In genomic region chr13:45406289-45406688, GRCm38 (mm10) we compare ENCODE assay signal across 1 mouse cellular context.
TF ChIP-seq lines count a peak whose summit lies in the region.

No protein-coding gene starts in this region.

TF ChIP-seq in MEL, 35 proteins besides CTCF, POLR2A, EP300 and RAD21 (continued from another document):
- TF ChIP-seq MEF2A (IDR thresholded peaks at IDR 0.05; ENCODE audit: extremely low read depth, insufficient replicate concordance, low read depth, low read length, poor library complexity, severe bottlenecking) (no peak), MAFK (IDR thresholded peaks at IDR 0.05; ENCODE audit: borderline replicate concordance, low read depth, low read length) (no peak), USF1 (IDR thresholded peaks at IDR 0.05; ENCODE audit: low read depth, low read length) (no peak), TBP (IDR thresholded peaks at IDR 0.05; ENCODE audit: low read depth, low read length) (no peak)
TF ChIP-seq in MEL: peak in this region for 0.
